In the genomic region with DNA sequence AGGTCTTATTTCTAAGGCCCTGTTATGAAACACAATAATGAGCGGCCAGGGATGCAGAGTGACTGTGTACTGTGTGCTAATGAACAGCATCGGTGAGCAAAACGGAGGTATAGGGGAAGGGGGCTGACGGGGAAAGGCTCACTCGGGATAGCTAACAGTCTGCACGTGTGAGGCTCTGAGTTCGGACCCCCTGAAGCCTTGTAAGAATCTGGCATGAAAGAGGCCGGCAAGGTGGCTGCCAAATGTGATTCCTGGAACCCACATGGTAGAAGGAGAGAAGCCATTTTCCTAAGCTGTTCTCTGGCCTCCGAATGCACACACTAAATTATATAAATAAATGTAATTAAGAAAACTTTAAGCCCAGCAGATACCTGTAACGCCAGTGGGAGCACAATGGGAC, we compare ENCODE assay signal across 18 mouse cellular contexts.
"Had no signal": no experiment of that assay in that cellular context is flagged by ENCODE, and none has a peak within 500 bp of the region (broad histone marks: within the 10 kb centered on the region; RNA-seq: fewer than 3 reads in every experiment).

No protein-coding gene starts in this region.

- H3K27me3 ChIP-seq: neural tube, embryonic 12.5 days; neural tube, embryonic 15.5 days had no signal

- ATAC-seq: midbrain, embryonic 16.5 days had no signal

- H3K9ac ChIP-seq: lung, embryonic 14.5 days; midbrain, embryonic 12.5 days; neural tube, embryonic 12.5 days; neural tube, embryonic 15.5 days had no signal

- H3K27ac ChIP-seq: midbrain, embryonic 12.5 days; neural tube, embryonic 12.5 days; neural tube, embryonic 15.5 days had no signal

- H3K9me3 ChIP-seq: midbrain, embryonic 12.5 days; neural tube, embryonic 12.5 days; neural tube, embryonic 15.5 days had no signal

- H3K4me2 ChIP-seq: lung, embryonic 14.5 days; midbrain, embryonic 12.5 days; neural tube, embryonic 12.5 days; neural tube, embryonic 15.5 days had no signal

- DNase-seq: lung, adult 18-20 months; lung, embryonic 14.5 days; lung, postnatal 10 days; lung, postnatal 4 days; midbrain, embryonic 14.5 days; retina, postnatal 1 day; right cerebral cortex, adult 18-20 months; right cerebral cortex, postnatal 25 days; spleen, adult 18-20 months; thymus, adult 18-20 months; thymus, postnatal 14 days; thymus, postnatal 36 days had no signal

- H3K36me3 ChIP-seq: midbrain, embryonic 10.5 days; midbrain, embryonic 12.5 days; neural tube, embryonic 12.5 days; neural tube, embryonic 15.5 days had no signal

- H3K4me3 ChIP-seq: midbrain, embryonic 10.5 days; midbrain, embryonic 12.5 days; myocyte; neural tube, embryonic 12.5 days; neural tube, embryonic 15.5 days had no signal
